Comparison of ENCODE assay signal across 9 mouse cellular contexts in the genomic region with DNA sequence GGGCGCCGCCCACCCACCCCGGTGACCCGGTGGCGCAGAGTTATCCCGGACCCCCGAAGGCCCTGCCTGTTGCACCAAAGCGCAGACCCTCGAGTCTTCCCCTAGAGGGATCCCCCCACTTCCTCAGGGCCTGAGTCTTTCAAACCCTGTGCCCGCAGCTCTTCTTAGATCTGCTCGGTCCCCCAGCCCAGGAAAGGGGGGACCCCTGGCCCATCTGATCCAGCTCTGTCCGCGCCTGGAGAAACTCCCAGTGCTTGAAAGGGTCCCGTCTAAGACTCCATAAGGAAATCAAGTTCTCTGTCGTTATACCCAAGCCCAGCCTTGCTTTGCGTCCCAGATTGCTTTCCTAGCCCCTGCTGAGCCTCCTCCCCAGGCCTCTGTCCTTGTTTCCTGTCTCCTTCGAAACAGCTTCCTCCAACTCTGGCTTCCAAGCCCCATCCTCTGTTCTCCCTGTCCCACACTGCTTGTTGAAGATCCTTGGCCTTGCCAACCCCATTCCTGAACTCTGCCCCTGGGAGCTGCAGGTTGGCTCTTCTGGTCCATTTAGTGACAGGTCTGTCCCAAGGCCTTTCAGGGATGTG. TPM values are rescaled to one million over a fixed set of nuclear protein-coding genes. Genes with fewer than 3 reads are reported as not detected.
DNase-seq lines count a peak whose midpoint lies in the region; ATAC-seq and TF ChIP-seq lines count a peak whose summit lies in the region.
"Had no signal": no experiment of that assay in that cellular context is flagged by ENCODE, and none has a peak within 500 bp of the region (broad histone marks: within the 10 kb centered on the region; RNA-seq: fewer than 3 reads in every experiment).

No protein-coding gene starts in this region.

- H3K4me3 ChIP-seq in heart, postnatal 0 days (ENCODE audit: low read depth, low read length) = peak overlapping the region; percentile 97
- H3K4me3 ChIP-seq in liver, embryonic 11.5 days (ENCODE audit: low read depth, low read length) = peak overlapping the region; percentile 67
- H3K4me3 ChIP-seq in stomach, postnatal 0 days (ENCODE audit: low read depth, low read length) = peak overlapping the region; percentile 63

- peaks cover 29% of the 10 kb centered on the region for H3K36me3 ChIP-seq in heart, postnatal 0 days (replicated peaks; ENCODE audit: control insufficient read depth, insufficient read depth, low read length)
- H3K36me3 ChIP-seq in liver, embryonic 11.5 days (ENCODE audit: control insufficient read depth, insufficient read depth, low read length) = peaks cover 13% of the 10 kb centered on the region; the same call in 1 of the 2 replicates
- peaks cover 18% of the 10 kb centered on the region for H3K36me3 ChIP-seq in stomach, postnatal 0 days (ENCODE audit: control insufficient read depth, insufficient read depth, low read length)

- H3K27me3 ChIP-seq in heart, postnatal 0 days (ENCODE audit: control insufficient read depth, insufficient read depth, low read length) = no peaks in the 10 kb centered on the region
- H3K27me3 ChIP-seq in liver, embryonic 11.5 days (replicated peaks; ENCODE audit: control insufficient read depth, insufficient read depth, low read length) = no peaks in the 10 kb centered on the region
- no peaks in the 10 kb centered on the region for H3K27me3 ChIP-seq in stomach, postnatal 0 days (ENCODE audit: control insufficient read depth, insufficient read depth, low read length)

- TF ChIP-seq EP300 in heart, postnatal 0 days (IDR thresholded peaks at IDR 0.05; ENCODE audit: low read depth) = no peak
- TF ChIP-seq EP300 in stomach, postnatal 0 days (optimal IDR thresholded peaks at IDR 0.05) = no peak

- peak; percentile 61 for DNase-seq in kidney, adult 11 months
- no peak for DNase-seq in kidney, postnatal 10 days
- DNase-seq in adipocyte (ENCODE audit: low spot score) = peak; percentile 42
- DNase-seq in heart, postnatal 0 days (ENCODE audit: low spot score) = peak; percentile 38
- no peak for DNase-seq in liver, embryonic 11.5 days (ENCODE audit: low spot score)
- peak; percentile 32 for DNase-seq in stomach, postnatal 0 days (ENCODE audit: low spot score)
- DNase-seq in urinary bladder, adult 18-20 months (ENCODE audit: low spot score in 2 of 2) = no peak

- H3K9ac ChIP-seq in heart, postnatal 0 days (replicated peaks; ENCODE audit: low read depth, low read length) = peak overlapping the region; percentile 97
- peak overlapping the region; percentile 90 for H3K9ac ChIP-seq in liver, embryonic 11.5 days (ENCODE audit: low read depth, low read length)
- peak overlapping the region; percentile 82 for H3K9ac ChIP-seq in stomach, postnatal 0 days (ENCODE audit: low read length)

- ATAC-seq in heart, postnatal 0 days (ENCODE audit: insufficient read depth, low read depth) = no peak; the same call in 1 of the 2 replicates
- ATAC-seq in liver, embryonic 11.5 days (replicated peaks; ENCODE audit: low FRiP score) = no peak; the same call in 1 of the 2 replicates
- no peak for ATAC-seq in stomach, postnatal 0 days (ENCODE audit: low FRiP score, low TSS enrichment)
- ATAC-seq in megakaryocyte progenitor cell, adult 5-6 weeks (replicated peaks; ENCODE audit: poor library complexity) = no peak

- WGBS in heart, postnatal 0 days = under 1% methylated on average over 17 of the region's 17 CpGs
- under 1% methylated on average over 17 of the region's 17 CpGs for WGBS in liver, embryonic 11.5 days
- WGBS in stomach, postnatal 0 days = 0% methylated on average over 9 of the region's 17 CpGs

- H3K27ac ChIP-seq in heart, postnatal 0 days (ENCODE audit: low read depth) = peak overlapping the region; percentile 99
- H3K27ac ChIP-seq in liver, embryonic 11.5 days (ENCODE audit: low read depth, low read length) = peak overlapping the region; percentile 95
- H3K27ac ChIP-seq in stomach, postnatal 0 days (replicated peaks) = peak overlapping the region; percentile 99

- H3K9me3 ChIP-seq in heart, postnatal 0 days (replicated peaks; ENCODE audit: control insufficient read depth, low read length) = no peaks in the 10 kb centered on the region
- no peaks in the 10 kb centered on the region for H3K9me3 ChIP-seq in liver, embryonic 11.5 days (ENCODE audit: control insufficient read depth, low read length)
- H3K9me3 ChIP-seq in stomach, postnatal 0 days (ENCODE audit: control insufficient read depth, low read length) = no peaks in the 10 kb centered on the region

- H3K4me2 ChIP-seq in heart, postnatal 0 days (ENCODE audit: low read depth, low read length) = peak overlapping the region; percentile 76
- peak overlapping the region; percentile 97 for H3K4me2 ChIP-seq in liver, embryonic 11.5 days
- peak overlapping the region; percentile 68 for H3K4me2 ChIP-seq in stomach, postnatal 0 days (replicated peaks; ENCODE audit: low read depth)

- H3K4me1 ChIP-seq in heart, postnatal 0 days (ENCODE audit: control insufficient read depth, insufficient read depth) = peaks cover 6% of the 10 kb centered on the region; the same call in 1 of the 2 replicates
- peaks cover 21% of the 10 kb centered on the region for H3K4me1 ChIP-seq in liver, embryonic 11.5 days (replicated peaks; ENCODE audit: control insufficient read depth, insufficient read depth, low read length)
- H3K4me1 ChIP-seq in stomach, postnatal 0 days (replicated peaks; ENCODE audit: control insufficient read depth, insufficient read depth) = peaks cover 7% of the 10 kb centered on the region

- TF ChIP-seq CTCF in heart, postnatal 0 days (IDR thresholded peaks at IDR 0.05; ENCODE audit: low read depth) = no peak
- no peak; the same call in 1 of the 2 replicates for TF ChIP-seq CTCF in stomach, postnatal 0 days (IDR thresholded peaks at IDR 0.05; ENCODE audit: low read depth)

RNA-seq across cellular contexts. Expression of a gene that starts 0.9 kb away (rescaled TPM):
- total RNA-seq in heart, postnatal 0 days (2014; rRNA removed; ENCODE audit: low replicate concordance) = 32.4 and 40.5 TPM in 2 replicates
- polyA plus RNA-seq in heart, postnatal 0 days (2015; fragmentation: Nextera tagmentation; extraction: Ambion mirVana) = 30.1 and 32.4 TPM in 2 replicates
- polyA plus RNA-seq in liver, embryonic 11.5 days (2014; fragmentation: Nextera tagmentation; extraction: Ambion mirVana) = 40.8 and 43.0 TPM in 2 replicates
- 35.6 and 39.3 TPM in 2 replicates for polyA plus RNA-seq in stomach, postnatal 0 days (2015; fragmentation: Nextera tagmentation; extraction: Ambion mirVana)
- 27.8 and 28.9 TPM in 2 replicates for total RNA-seq in megakaryocyte progenitor cell, adult 5-6 weeks (2015)
- 15.4 and 20.1 TPM in 2 replicates for total RNA-seq in megakaryocyte progenitor cell, adult 5-6 weeks (2017)

RNA-seq across cellular contexts. Expression of a gene that starts 21.6 kb away (rescaled TPM):
- total RNA-seq in heart, postnatal 0 days (2014; rRNA removed; ENCODE audit: low replicate concordance) = 0.73 TPM in 1 of 2 replicates, not detected in the other
- polyA plus RNA-seq in heart, postnatal 0 days (2015; fragmentation: Nextera tagmentation; extraction: Ambion mirVana) = 0.08 and 0.18 TPM in 2 replicates
- polyA plus RNA-seq in liver, embryonic 11.5 days (2014; fragmentation: Nextera tagmentation; extraction: Ambion mirVana) = 0.55 and 0.99 TPM in 2 replicates
- 0.27 and 0.28 TPM in 2 replicates for polyA plus RNA-seq in stomach, postnatal 0 days (2015; fragmentation: Nextera tagmentation; extraction: Ambion mirVana)
- not detected in 2 replicates for total RNA-seq in megakaryocyte progenitor cell, adult 5-6 weeks (2015)
- total RNA-seq in megakaryocyte progenitor cell, adult 5-6 weeks (2017) = 1.2 and 2.6 TPM in 2 replicates
- total RNA-seq: adrenal gland, postnatal 36 days had no signal

RNA-seq across cellular contexts. Expression of a gene that starts 21.7 kb away (rescaled TPM):
- 9.8 and 11.7 TPM in 2 replicates for total RNA-seq in heart, postnatal 0 days (2014; rRNA removed; ENCODE audit: low replicate concordance)
- 6.4 and 7.0 TPM in 2 replicates for polyA plus RNA-seq in heart, postnatal 0 days (2015; fragmentation: Nextera tagmentation; extraction: Ambion mirVana)
- 69.4 and 70.3 TPM in 2 replicates for polyA plus RNA-seq in liver, embryonic 11.5 days (2014; fragmentation: Nextera tagmentation; extraction: Ambion mirVana)
- 22.7 and 27.4 TPM in 2 replicates for polyA plus RNA-seq in stomach, postnatal 0 days (2015; fragmentation: Nextera tagmentation; extraction: Ambion mirVana)
- total RNA-seq in megakaryocyte progenitor cell, adult 5-6 weeks (2015) = 42.5 and 55.8 TPM in 2 replicates
- 18.9 and 22.9 TPM in 2 replicates for total RNA-seq in megakaryocyte progenitor cell, adult 5-6 weeks (2017)

RNA-seq across cellular contexts. Expression of a gene that starts 22.6 kb away (rescaled TPM):
- total RNA-seq in heart, postnatal 0 days (2014; rRNA removed; ENCODE audit: low replicate concordance) = 4.6 TPM in 1 of 2 replicates, not detected in the other
- polyA plus RNA-seq in heart, postnatal 0 days (2015; fragmentation: Nextera tagmentation; extraction: Ambion mirVana) = 0.27 and 0.36 TPM in 2 replicates
- polyA plus RNA-seq in liver, embryonic 11.5 days (2014; fragmentation: Nextera tagmentation; extraction: Ambion mirVana) = 6.9 and 11.4 TPM in 2 replicates
- 39.4 and 39.5 TPM in 2 replicates for polyA plus RNA-seq in stomach, postnatal 0 days (2015; fragmentation: Nextera tagmentation; extraction: Ambion mirVana)
- not detected in 2 replicates for total RNA-seq in megakaryocyte progenitor cell, adult 5-6 weeks (2015)
- total RNA-seq in megakaryocyte progenitor cell, adult 5-6 weeks (2017) = not detected in 2 replicates

RNA-seq across cellular contexts. Expression of a gene that starts 35.5 kb away (rescaled TPM):
- total RNA-seq in heart, postnatal 0 days (2014; rRNA removed; ENCODE audit: low replicate concordance) = 44.7 and 52.5 TPM in 2 replicates
- polyA plus RNA-seq in heart, postnatal 0 days (2015; fragmentation: Nextera tagmentation; extraction: Ambion mirVana) = 27.1 and 27.4 TPM in 2 replicates
- polyA plus RNA-seq in liver, embryonic 11.5 days (2014; fragmentation: Nextera tagmentation; extraction: Ambion mirVana) = 21.9 and 23.9 TPM in 2 replicates
- polyA plus RNA-seq in stomach, postnatal 0 days (2015; fragmentation: Nextera tagmentation; extraction: Ambion mirVana) = 37.7 and 45.4 TPM in 2 replicates
- total RNA-seq in megakaryocyte progenitor cell, adult 5-6 weeks (2015) = not detected in 2 replicates
- not detected in 2 replicates for total RNA-seq in megakaryocyte progenitor cell, adult 5-6 weeks (2017)

Comparison
In these comparisons a context has a peak if more than half of its experiments do, and no peak if none do; other contexts are left out.
1. DNase-seq: peak in kidney, adult 11 months (single experiment), adipocyte (single experiment), heart, postnatal 0 days (single experiment) and stomach, postnatal 0 days (single experiment); none in kidney, postnatal 10 days (single experiment), liver, embryonic 11.5 days (single experiment) and urinary bladder, adult 18-20 months (0 of 2).
2. Peak in every context shown above with its lines, with median percentiles within 50 percentile points of each other: H3K27ac ChIP-seq, H3K4me2 ChIP-seq, H3K4me3 ChIP-seq and H3K9ac ChIP-seq.